Mouse (Mus musculus): ENCODE measurements around the gene Fbxo28. TPM values are rescaled to one million over a fixed set of nuclear protein-coding genes. Genes with fewer than 3 reads are reported as not detected.

The Fbxo28 gene
- total and polyA plus RNA-seq, 2 experiments from 2014 or later: 7.7 to 27.9 TPM

GRCm38 (mm10) chr1:182340281-182340680 lies 1.1 kb downstream of the Fbxo28 start:
- peak overlapping the region; percentile 100 for H3K4me3 ChIP-seq (ENCODE audit: low read depth, low read length)
- no peak for DNase-seq (ENCODE audit: low spot score)
- H3K36me3 ChIP-seq (replicated peaks; ENCODE audit: control insufficient read depth, insufficient read depth, low read length): no peaks in the 10 kb centered on the region
- H3K9me3 ChIP-seq (replicated peaks; ENCODE audit: control insufficient read depth, low read length): no peaks in the 10 kb centered on the region
- H3K27me3 ChIP-seq (ENCODE audit: control insufficient read depth, insufficient read depth, low read length): no peaks in the 10 kb centered on the region
- WGBS: 26% methylated on average over 7 of the region's 7 CpGs
- H3K4me1 ChIP-seq (ENCODE audit: control insufficient read depth, insufficient read depth): peaks cover 13% of the 10 kb centered on the region; the same call in 1 of the 2 replicates
- no peak for ATAC-seq (ENCODE audit: insufficient read depth, low read depth)
- no peak overlapping the region for H3K27ac ChIP-seq (ENCODE audit: low read depth)
- peak overlapping the region; percentile 98 for H3K9ac ChIP-seq (replicated peaks; ENCODE audit: low read depth, low read length)
- peak overlapping the region; percentile 100 for H3K4me2 ChIP-seq (ENCODE audit: low read depth, low read length)
- TF ChIP-seq EP300 (IDR thresholded peaks at IDR 0.05; ENCODE audit: low read depth): no peak
- TF ChIP-seq CTCF (IDR thresholded peaks at IDR 0.05; ENCODE audit: low read depth): no peak

GRCm38 (mm10) chr1:182338961-182339565 lies 2.4 kb downstream of the Fbxo28 start:
- H3K27me3 ChIP-seq (ENCODE audit: control insufficient read depth, insufficient read depth, low read length): no peaks in the 10 kb centered on the region
- 76% methylated on average over 7 of the region's 7 CpGs for WGBS
- ATAC-seq (ENCODE audit: insufficient read depth, low read depth): no peak
- no peak overlapping the region for H3K9ac ChIP-seq (replicated peaks; ENCODE audit: low read depth, low read length)
- no peak overlapping the region for H3K4me2 ChIP-seq (ENCODE audit: low read depth, low read length)
- H3K27ac ChIP-seq (ENCODE audit: low read depth): no peak overlapping the region
- no peak overlapping the region for H3K4me3 ChIP-seq (ENCODE audit: low read depth, low read length)
- TF ChIP-seq CTCF (IDR thresholded peaks at IDR 0.05; ENCODE audit: low read depth) (no peak), EP300 (IDR thresholded peaks at IDR 0.05; ENCODE audit: low read depth) (no peak)
- peaks cover 13% of the 10 kb centered on the region; the same call in 1 of the 2 replicates for H3K4me1 ChIP-seq (ENCODE audit: control insufficient read depth, insufficient read depth)
- no peak for DNase-seq (ENCODE audit: low spot score)
- no peaks in the 10 kb centered on the region for H3K36me3 ChIP-seq (replicated peaks; ENCODE audit: control insufficient read depth, insufficient read depth, low read length)
- H3K9me3 ChIP-seq (replicated peaks; ENCODE audit: control insufficient read depth, low read length): no peaks in the 10 kb centered on the region

- no peak for ATAC-seq (ENCODE audit: insufficient read depth, low read depth)
- H3K9me3 ChIP-seq (replicated peaks; ENCODE audit: control insufficient read depth, low read length): no peaks in the 10 kb centered on the region
These were observed 7.5 kb downstream of the Fbxo28 start for GRCm38 (mm10) chr1:182333766-182334437.

GRCm38 (mm10) chr1:182332090-182333034 lies 9.1 kb downstream of the Fbxo28 start:
- no peaks in the 10 kb centered on the region; the same call in 1 of the 2 replicates for H3K4me1 ChIP-seq (ENCODE audit: control insufficient read depth, insufficient read depth)
- no peak overlapping the region for H3K4me2 ChIP-seq (ENCODE audit: low read depth, low read length)
- H3K27ac ChIP-seq (ENCODE audit: low read depth): no peak overlapping the region
- no peak overlapping the region for H3K9ac ChIP-seq (replicated peaks; ENCODE audit: low read depth, low read length)
- no peaks in the 10 kb centered on the region for H3K9me3 ChIP-seq (replicated peaks; ENCODE audit: control insufficient read depth, low read length)
- WGBS: 95% methylated on average over 5 of the region's 5 CpGs
- no peak for TF ChIP-seq CTCF (IDR thresholded peaks at IDR 0.05; ENCODE audit: low read depth)
- no peaks in the 10 kb centered on the region for H3K27me3 ChIP-seq (ENCODE audit: control insufficient read depth, insufficient read depth, low read length)
- peaks cover 23% of the 10 kb centered on the region for H3K36me3 ChIP-seq (replicated peaks; ENCODE audit: control insufficient read depth, insufficient read depth, low read length)
- H3K4me3 ChIP-seq (ENCODE audit: low read depth, low read length): no peak overlapping the region
- DNase-seq (ENCODE audit: low spot score): no peak
- no peak for ATAC-seq (ENCODE audit: insufficient read depth, low read depth)

More at GRCm38 (mm10) chr1:182333766-182334437, 7.5 kb downstream of the Fbxo28 start:
- H3K36me3 ChIP-seq (replicated peaks; ENCODE audit: control insufficient read depth, insufficient read depth, low read length): peaks cover 11% of the 10 kb centered on the region
- H3K4me3 ChIP-seq (ENCODE audit: low read depth, low read length): no peak overlapping the region
- H3K27me3 ChIP-seq (ENCODE audit: control insufficient read depth, insufficient read depth, low read length): no peaks in the 10 kb centered on the region
- no peak overlapping the region for H3K4me2 ChIP-seq (ENCODE audit: low read depth, low read length)
- TF ChIP-seq EP300 (IDR thresholded peaks at IDR 0.05; ENCODE audit: low read depth) (no peak), CTCF (IDR thresholded peaks at IDR 0.05; ENCODE audit: low read depth) (no peak)
- H3K4me1 ChIP-seq (ENCODE audit: control insufficient read depth, insufficient read depth): no peaks in the 10 kb centered on the region; the same call in 1 of the 2 replicates
- no peak overlapping the region for H3K27ac ChIP-seq (ENCODE audit: low read depth)
- H3K9ac ChIP-seq (replicated peaks; ENCODE audit: low read depth, low read length): no peak overlapping the region
- 91% methylated on average over 7 of the region's 7 CpGs for WGBS
- no peak for DNase-seq (ENCODE audit: low spot score)

GRCm38 (mm10) chr1:182325919-182326318 lies 15.5 kb downstream of the Fbxo28 start:
- 88% methylated on average over 1 of the region's 1 CpGs for WGBS

More at GRCm38 (mm10) chr1:182325919-182326318, 15.5 kb downstream of the Fbxo28 start:
- no peak overlapping the region for H3K27ac ChIP-seq (ENCODE audit: low read depth)
- H3K9ac ChIP-seq (replicated peaks; ENCODE audit: low read depth, low read length): no peak overlapping the region
- no peaks in the 10 kb centered on the region for H3K9me3 ChIP-seq (replicated peaks; ENCODE audit: control insufficient read depth, low read length)
- TF ChIP-seq EP300 (IDR thresholded peaks at IDR 0.05; ENCODE audit: low read depth) (no peak), CTCF (IDR thresholded peaks at IDR 0.05; ENCODE audit: low read depth) (no peak)
- H3K4me3 ChIP-seq (ENCODE audit: low read depth, low read length): no peak overlapping the region
- H3K27me3 ChIP-seq (ENCODE audit: control insufficient read depth, insufficient read depth, low read length): no peaks in the 10 kb centered on the region
- H3K4me1 ChIP-seq (ENCODE audit: control insufficient read depth, insufficient read depth): no peaks in the 10 kb centered on the region; the same call in 1 of the 2 replicates
- DNase-seq (ENCODE audit: low spot score) (no peak), ATAC-seq (ENCODE audit: insufficient read depth, low read depth) (no peak)
- H3K36me3 ChIP-seq (replicated peaks; ENCODE audit: control insufficient read depth, insufficient read depth, low read length): peaks cover 81% of the 10 kb centered on the region
- no peak overlapping the region for H3K4me2 ChIP-seq (ENCODE audit: low read depth, low read length)
